Mouse (Mus musculus): ENCODE results near the gene Zfp683.

DNA sequence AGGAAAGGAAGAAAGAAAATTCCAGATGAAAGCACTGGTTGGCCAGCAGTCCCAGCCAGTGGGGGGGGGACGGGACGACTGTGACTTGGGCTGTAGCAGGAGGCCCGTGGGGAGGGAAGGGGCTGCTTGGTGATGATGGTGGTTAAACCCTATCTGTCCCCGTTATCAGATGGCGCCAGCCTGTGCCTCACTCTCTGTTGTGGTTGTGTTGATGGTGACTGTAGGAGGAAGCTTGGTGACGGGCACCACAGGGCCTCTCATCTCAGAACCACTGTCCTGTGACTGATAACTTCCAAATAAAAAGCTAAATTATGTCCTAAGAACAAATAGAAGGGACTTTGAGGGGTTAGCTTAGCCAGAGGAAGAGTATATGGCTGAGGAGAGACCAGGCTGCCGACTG, 52.5 kb downstream of the Zfp683 start:
- no peak for TF ChIP-seq CTCF (IDR thresholded peaks at IDR 0.05; ENCODE audit: low read depth, low read length)
- no peak for TF ChIP-seq POLR2A (IDR thresholded peaks at IDR 0.05; ENCODE audit: insufficient read depth, low read length)
- no peak for TF ChIP-seq EP300 (IDR thresholded peaks at IDR 0.05; ENCODE audit: insufficient read depth, low read depth, low read length)
